Mouse (Mus musculus) G1E (cell line): ENCODE measurements around the gene Galp. TPM values are rescaled to one million over a fixed set of nuclear protein-coding genes. Genes with fewer than 3 reads are reported as not detected.
"Not testable (repeated sequence)": the region's sequence is repeated elsewhere in the genome, so short reads cannot be mapped to it uniquely, and the experiment has no call there.

Experiments used
- ATAC-seq: 2 replicates; pipeline ENCODE4 v1.8.0; 2016; ENCODE audit warnings: mild to moderate bottlenecking; ENCODE audit not compliant: insufficient number of reproducible peaks, poor library complexity, low FRiP score, severe bottlenecking; ENCODE audit errors: extremely low read depth
- DNase-seq: peaks from one replicate; pipeline ENCODE4 v3.0.0; 2012; ENCODE audit warnings: low spot score
- H3K27me3 ChIP-seq: 2 replicates; pipeline ENCODE4 v1.6.1; 2012; ENCODE audit warnings: mild to moderate bottlenecking, low read length, inconsistent platforms; ENCODE audit not compliant: insufficient read depth
- H3K36me3 ChIP-seq: replicated peaks from 2 replicates; pipeline ENCODE3; 2012; ENCODE audit warnings: mild to moderate bottlenecking, inconsistent platforms
- H3K4me1 ChIP-seq: 2 replicates; pipeline ENCODE4 v1.6.1; 2012; ENCODE audit warnings: low read depth, low read length, inconsistent platforms, mixed read lengths; ENCODE audit not compliant: insufficient read depth
- H3K4me3 ChIP-seq: 2 replicates; pipeline ENCODE4 v1.5.1; 2012; ENCODE audit warnings: low read depth, mild to moderate bottlenecking, inconsistent platforms, low read length, moderate library complexity, mixed read lengths
- H3K9me3 ChIP-seq: replicated peaks from 2 replicates; pipeline ENCODE4 v1.6.1; 2012; ENCODE audit warnings: inconsistent platforms
- CTCF ChIP-seq: IDR thresholded peaks from 2 replicates; pipeline ENCODE4 v1.5.1; 2012; ENCODE audit warnings: low read depth, low read length, inconsistent platforms, mixed read lengths
- GATA1 ChIP-seq: IDR thresholded peaks from 2 replicates; pipeline ENCODE4 v1.6.1; 2012; ENCODE audit warnings: borderline replicate concordance, low read length, inconsistent platforms, mixed read lengths
- GATA2 ChIP-seq: IDR thresholded peaks from 2 replicates; pipeline ENCODE4 v1.6.1; 2012; ENCODE audit warnings: low read depth, low read length, inconsistent platforms, borderline replicate concordance
- POLR2AphosphoS5 ChIP-seq: IDR thresholded peaks from 2 replicates; pipeline ENCODE4 v1.6.1; 2012; ENCODE audit warnings: low read depth, low read length, inconsistent platforms; ENCODE audit not compliant: insufficient replicate concordance
- TAL1 ChIP-seq: conservative IDR thresholded peaks from 2 replicates; pipeline ENCODE4 v1.6.1; 2012; ENCODE audit warnings: low read depth, low read length, inconsistent platforms, mixed read lengths
- polyA plus RNA-seq: library from polyadenylated mRNA; stranded (reverse); fragments of >175 nt; gene quantifications from 2 replicates; pipeline ENCODE4 v1.2.3, GENCODE M21; 2012
- total RNA-seq, 2 experiments: library from RNA; stranded (forward) in 1 of 2; stranded (reverse) in 1 of 2; fragments of 200-1000 nt in 1 of 2; fragments of >200 nt in 1 of 2; fragmentation: Nextera tagmentation in 1 of 2; gene quantifications; 2 replicates each; pipeline ENCODE4 v1.2.3; 2014 to 2017

Galp gene
- total and polyA plus RNA-seq, 3 experiments, result not detected

DNA sequence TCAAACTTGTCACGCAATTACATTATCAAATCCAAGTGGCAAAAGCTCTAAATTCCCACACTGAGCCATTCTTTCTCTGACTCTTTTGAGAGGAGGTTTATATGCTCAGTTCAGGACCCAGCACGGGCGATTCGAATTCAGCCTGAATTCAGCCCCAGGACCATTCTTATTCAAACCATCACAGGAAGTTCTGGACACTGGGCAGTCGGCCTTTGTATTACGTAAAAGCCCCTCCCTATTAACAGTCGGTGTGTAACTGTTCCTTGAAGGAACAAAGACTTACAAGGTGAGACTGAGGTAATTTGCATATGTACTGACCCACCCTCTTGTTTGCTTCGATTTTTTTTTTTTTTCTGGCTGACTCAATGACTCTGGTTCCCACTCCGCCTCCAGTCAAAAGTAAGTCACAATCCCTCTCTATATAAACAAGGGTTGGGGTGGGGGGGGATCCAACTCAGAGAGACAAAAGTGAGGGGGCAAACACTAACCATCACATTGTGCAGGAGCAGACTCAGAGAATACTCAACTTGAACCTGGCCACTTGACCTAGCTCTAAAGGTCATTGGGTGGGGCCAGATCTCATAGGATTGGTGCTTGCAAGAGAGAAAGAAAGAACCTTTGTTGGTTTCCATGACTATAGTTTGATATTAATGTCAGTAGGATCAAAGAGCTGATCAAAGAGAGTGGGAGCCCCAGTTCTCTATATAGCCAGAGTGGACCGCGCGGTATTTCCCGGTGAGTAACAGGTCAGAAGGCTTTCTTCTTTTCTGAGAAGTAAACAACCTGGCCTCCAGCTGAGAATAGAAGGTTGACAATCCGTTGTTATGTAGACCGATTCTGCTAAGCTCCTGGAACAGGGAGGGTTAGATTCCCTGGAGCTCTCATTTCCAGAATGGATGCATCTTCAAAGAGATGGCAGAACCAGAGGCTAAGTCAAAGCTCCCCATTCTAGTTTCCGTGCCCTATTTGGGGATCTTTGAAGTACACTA is 61.6 kb downstream of the Galp start:
- no peak overlapping the region for H3K4me3 ChIP-seq
- no peak for ATAC-seq

DNA sequence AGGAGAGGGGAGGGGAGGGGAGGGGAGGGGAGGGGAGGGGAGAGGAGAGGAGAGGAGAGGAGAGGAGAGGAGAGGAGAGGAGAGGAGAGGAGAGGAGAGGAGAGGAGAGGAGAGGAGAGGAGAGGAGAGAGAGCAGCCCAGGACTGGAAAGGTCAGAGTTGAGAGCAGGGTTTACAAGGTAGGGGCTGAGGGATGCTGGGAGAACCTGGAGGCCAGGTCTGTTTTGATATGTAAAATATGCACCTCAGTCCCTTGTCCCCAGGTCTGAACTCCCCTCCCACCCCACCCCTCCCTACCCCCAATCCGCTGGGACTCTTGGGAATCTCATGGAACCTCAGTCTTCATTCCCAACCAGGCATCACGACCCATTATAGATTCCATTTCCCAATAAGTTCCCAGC is 63.1 kb downstream of the Galp start:
- H3K27me3 ChIP-seq, result peaks cover 13% of the 10 kb centered on the region
- not testable (repeated sequence) for DNase-seq, H3K4me1 ChIP-seq, ATAC-seq, H3K4me3 ChIP-seq, H3K9me3 ChIP-seq, H3K36me3 ChIP-seq

More for the DNA sequence above, 61.6 kb downstream of the Galp start:
- no peak for TF ChIP-seq GATA2
- H3K4me1 ChIP-seq, result no peaks in the 10 kb centered on the region
- peaks cover 13% of the 10 kb centered on the region for H3K27me3 ChIP-seq
- no peaks in the 10 kb centered on the region for H3K36me3 ChIP-seq
- no peak for DNase-seq
- no peaks in the 10 kb centered on the region for H3K9me3 ChIP-seq

DNA sequence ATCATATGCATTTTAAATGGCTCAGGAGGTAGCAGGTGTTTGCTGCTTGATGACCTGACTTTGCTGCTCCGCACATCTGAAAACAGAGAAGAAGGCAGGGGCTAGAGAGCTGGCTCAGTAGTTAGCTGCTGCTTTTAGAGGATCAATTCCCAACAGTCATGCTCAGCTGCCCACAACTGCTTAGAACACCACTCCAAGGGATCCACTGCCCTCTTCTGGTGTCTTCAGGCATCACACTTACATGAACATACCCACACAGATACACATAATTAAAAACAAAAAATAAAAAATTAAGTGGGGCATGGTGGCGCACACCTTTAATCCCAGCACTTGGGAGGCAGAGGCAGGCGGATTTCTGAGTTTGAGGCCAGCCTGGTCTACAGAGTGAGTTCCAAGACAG is 65.2 kb downstream of the Galp start:
- TF ChIP-seq TAL1, result no peak
- TF ChIP-seq POLR2AphosphoS5, result no peak
- DNase-seq (no peak), ATAC-seq (no peak)
- Histone ChIP-seq H3K4me1 (peaks cover 9% of the 10 kb centered on the region), H3K36me3 (no peaks in the 10 kb centered on the region), H3K9me3 (no peaks in the 10 kb centered on the region), H3K4me3 (no peak overlapping the region), H3K27me3 (peaks cover 13% of the 10 kb centered on the region)

DNA sequence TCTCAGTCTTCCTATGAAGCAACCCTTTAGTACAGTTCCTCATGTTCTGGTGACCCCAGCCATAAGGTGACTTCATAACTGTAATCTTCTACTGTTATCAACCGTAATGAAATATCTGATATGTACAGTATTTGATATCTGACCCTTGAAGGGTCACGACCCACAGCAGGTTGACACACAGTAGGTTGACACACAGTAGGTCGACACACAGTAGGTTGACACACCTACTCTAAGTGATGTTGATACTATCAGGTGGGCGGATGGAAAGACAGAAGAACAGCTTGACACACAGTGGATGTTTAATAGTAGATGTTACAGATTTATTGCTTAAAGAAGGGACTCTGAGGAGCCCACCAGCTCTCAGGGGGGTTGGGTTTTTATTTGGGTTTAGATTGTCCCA is 66.1 kb downstream of the Galp start:
- no peak for ATAC-seq
- no peaks in the 10 kb centered on the region for H3K36me3 ChIP-seq
- TF ChIP-seq GATA2 (no peak), CTCF (no peak), POLR2AphosphoS5 (no peak), GATA1 (no peak), TAL1 (no peak)
- H3K4me1 ChIP-seq, result peaks cover 11% of the 10 kb centered on the region
- peaks cover 13% of the 10 kb centered on the region for H3K27me3 ChIP-seq
- no peak overlapping the region for H3K4me3 ChIP-seq
- no peaks in the 10 kb centered on the region for H3K9me3 ChIP-seq
- no peak for DNase-seq

DNA sequence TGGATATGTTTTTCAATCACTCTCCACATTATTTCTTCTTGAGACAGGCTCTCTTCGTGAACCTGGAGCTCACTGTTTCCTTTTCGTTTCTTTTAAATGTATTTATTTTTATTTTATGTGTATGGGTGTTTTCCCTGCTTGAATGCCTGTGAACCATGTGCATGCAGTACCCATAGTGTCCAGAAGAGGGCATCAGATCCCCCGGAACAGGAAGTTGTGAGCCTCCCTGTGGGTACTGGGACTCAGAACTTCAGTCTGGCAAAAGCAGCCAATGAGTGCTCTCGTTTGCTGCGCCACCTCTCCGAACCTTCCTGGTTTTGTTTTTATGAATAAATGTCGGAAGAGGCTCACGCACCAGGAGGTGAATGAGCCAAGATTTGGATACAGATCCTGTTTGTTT is 68.8 kb downstream of the Galp start:
- peak; percentile 30 for DNase-seq

More for the DNA sequence above, 68.8 kb downstream of the Galp start:
- TF ChIP-seq GATA1, result no peak
- peak; percentile 73; the same call in 1 of the 2 replicates for TF ChIP-seq CTCF
- H3K36me3 ChIP-seq, result no peaks in the 10 kb centered on the region
- no peaks in the 10 kb centered on the region for H3K9me3 ChIP-seq
- H3K27me3 ChIP-seq, result peaks cover 8% of the 10 kb centered on the region; the same call in 1 of the 2 replicates
- H3K4me3 ChIP-seq, result no peak overlapping the region
- peak; percentile 60; the same call in 1 of the 2 replicates for ATAC-seq
- peaks cover 15% of the 10 kb centered on the region for H3K4me1 ChIP-seq

Other genes starting within 250 kb of the Galp start
- not detected in 2 replicates for gene Vmn1r65, start 186.1 kb upstream of the Galp start, total RNA-seq (2014; fragmentation: Nextera tagmentation)
- 0.06 and 0.22 TPM in 2 replicates for gene Vmn1r65, start 186.1 kb upstream of the Galp start, total RNA-seq (2017)
- gene Vmn1r65, start 186.1 kb upstream of the Galp start, polyA plus RNA-seq, result not detected in 2 replicates
- not detected in 2 replicates for gene Nlrp4c, start 151.9 kb upstream of the Galp start, total RNA-seq (2014; fragmentation: Nextera tagmentation)
- gene Nlrp4c, start 151.9 kb upstream of the Galp start, total RNA-seq (2017), result 0.06 and 0.11 TPM in 2 replicates
- gene Nlrp4c, start 151.9 kb upstream of the Galp start, polyA plus RNA-seq, result not detected in 2 replicates
- gene Zfp787, start 41.1 kb upstream of the Galp start, total RNA-seq (2014; fragmentation: Nextera tagmentation), result 23.5 and 36.9 TPM in 2 replicates
- gene Zfp787, start 41.1 kb upstream of the Galp start, total RNA-seq (2017), result 33.1 and 39.0 TPM in 2 replicates
- 47.7 and 49.8 TPM in 2 replicates for gene Zfp787, start 41.1 kb upstream of the Galp start, polyA plus RNA-seq
- 7.1 and 15.0 TPM in 2 replicates for gene Zfp444, start 24.9 kb upstream of the Galp start, total RNA-seq (2014; fragmentation: Nextera tagmentation)
- gene Zfp444, start 24.9 kb upstream of the Galp start, total RNA-seq (2017), result 26.9 and 29.3 TPM in 2 replicates
- gene Zfp444, start 24.9 kb upstream of the Galp start, polyA plus RNA-seq, result 45.2 and 48.6 TPM in 2 replicates
- not detected in 2 replicates for gene Zscan5b, start 25.2 kb downstream of the Galp start, total RNA-seq (2014; fragmentation: Nextera tagmentation)
- not detected in 2 replicates for gene Zscan5b, start 25.2 kb downstream of the Galp start, total RNA-seq (2017)
- not detected in 2 replicates for gene Zscan5b, start 25.2 kb downstream of the Galp start, polyA plus RNA-seq
- gene Epp13, start 55.6 kb downstream of the Galp start, total RNA-seq (2014; fragmentation: Nextera tagmentation), result not detected in 2 replicates
- gene Epp13, start 55.6 kb downstream of the Galp start, total RNA-seq (2017), result not detected in 2 replicates
- not detected in 2 replicates for gene Epp13, start 55.6 kb downstream of the Galp start, polyA plus RNA-seq
- 10.1 and 12.8 TPM in 2 replicates for gene Zfp667, start 89.5 kb downstream of the Galp start, total RNA-seq (2014; fragmentation: Nextera tagmentation)
- 16.3 and 17.0 TPM in 2 replicates for gene Zfp667, start 89.5 kb downstream of the Galp start, total RNA-seq (2017)
- gene Zfp667, start 89.5 kb downstream of the Galp start, polyA plus RNA-seq, result 0.19 and 0.47 TPM in 2 replicates
- 1.2 and 3.1 TPM in 2 replicates for gene Zfp583, start 134.2 kb downstream of the Galp start, total RNA-seq (2014; fragmentation: Nextera tagmentation)
- 0.49 and 0.64 TPM in 2 replicates for gene Zfp583, start 134.2 kb downstream of the Galp start, total RNA-seq (2017)
- gene Zfp583, start 134.2 kb downstream of the Galp start, polyA plus RNA-seq, result 0.29 and 0.38 TPM in 2 replicates
- gene Gm3854, start 146.7 kb downstream of the Galp start, total RNA-seq (2014; fragmentation: Nextera tagmentation), result not detected in 2 replicates
- 0.05 and 0.12 TPM in 2 replicates for gene Gm3854, start 146.7 kb downstream of the Galp start, total RNA-seq (2017)
- not detected in 2 replicates for gene Gm3854, start 146.7 kb downstream of the Galp start, polyA plus RNA-seq
- 0.83 and 8.5 TPM in 2 replicates for gene Zfp78, start 166.2 kb downstream of the Galp start, total RNA-seq (2014; fragmentation: Nextera tagmentation)
- 2.3 and 2.5 TPM in 2 replicates for gene Zfp78, start 166.2 kb downstream of the Galp start, total RNA-seq (2017)
- 0.03 and 0.12 TPM in 2 replicates for gene Zfp78, start 166.2 kb downstream of the Galp start, polyA plus RNA-seq
- 2.1 and 5.8 TPM in 2 replicates for gene Zfp28, start 186.2 kb downstream of the Galp start, total RNA-seq (2014; fragmentation: Nextera tagmentation)
- gene Zfp28, start 186.2 kb downstream of the Galp start, total RNA-seq (2017), result 1.8 and 2.6 TPM in 2 replicates
- gene Zfp28, start 186.2 kb downstream of the Galp start, polyA plus RNA-seq, result 0.46 and 0.63 TPM in 2 replicates
- gene Smim17, start 201.6 kb downstream of the Galp start, total RNA-seq (2014; fragmentation: Nextera tagmentation), result 1.5 TPM in 1 of 2 replicates, not detected in the other
- gene Smim17, start 201.6 kb downstream of the Galp start, total RNA-seq (2017), result not detected in 2 replicates
- not detected in 2 replicates for gene Smim17, start 201.6 kb downstream of the Galp start, polyA plus RNA-seq
- not detected in 2 replicates for gene Gm20715, start 213.2 kb downstream of the Galp start, total RNA-seq (2014; fragmentation: Nextera tagmentation)
- gene Gm20715, start 213.2 kb downstream of the Galp start, total RNA-seq (2017), result 0.06 and 0.11 TPM in 2 replicates
- not detected in 2 replicates for gene Gm20715, start 213.2 kb downstream of the Galp start, polyA plus RNA-seq
- gene Olfr1344, start 241.6 kb downstream of the Galp start, total RNA-seq (2014; fragmentation: Nextera tagmentation), result not detected in 2 replicates
- gene Olfr1344, start 241.6 kb downstream of the Galp start, total RNA-seq (2017), result 0.11 TPM in 1 of 2 replicates, not detected in the other
- not detected in 2 replicates for gene Olfr1344, start 241.6 kb downstream of the Galp start, polyA plus RNA-seq